Mouse (Mus musculus) kidney, postnatal 25 days (tissue): ENCODE results near the gene Gla.
A peak's percentile ranks its signal among the peaks of the same experiment; 100 is the strongest.
"Not testable (repeated sequence)": the region's sequence is repeated elsewhere in the genome, so short reads cannot be mapped to it uniquely, and the experiment has no call there.

Experiments
- DNase-seq, 2 experiments: peaks; one replicate each; pipeline ENCODE4 v3.0.0; 2021; ENCODE audit warnings: mixed read lengths in 2 of 2

Gene Gla

DNA sequence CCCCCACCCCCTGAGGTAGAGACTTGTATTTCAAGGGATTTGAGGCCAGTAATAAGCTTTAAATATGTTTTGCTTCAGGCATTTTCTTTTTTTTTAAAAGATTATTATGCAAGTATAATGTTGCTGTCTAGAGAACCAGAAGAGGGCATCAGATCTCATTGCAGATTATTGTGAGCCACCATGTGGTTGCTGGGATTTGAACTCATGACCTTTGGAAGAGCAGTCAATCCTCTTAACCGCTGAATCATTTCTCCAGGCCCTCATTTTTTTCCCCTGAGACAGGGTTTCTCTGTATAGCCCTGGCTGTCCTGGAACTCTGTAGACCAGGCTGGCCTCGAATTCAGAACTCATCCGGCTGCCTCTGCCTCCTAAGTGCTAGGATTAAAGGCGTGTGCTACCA lies 12.7 kb downstream of the Gla start:
- DNase-seq = no peak

GRCm38 (mm10) chrX:134586447-134586846 lies 14.5 kb downstream of the Gla start:
- no peak for DNase-seq

DNA sequence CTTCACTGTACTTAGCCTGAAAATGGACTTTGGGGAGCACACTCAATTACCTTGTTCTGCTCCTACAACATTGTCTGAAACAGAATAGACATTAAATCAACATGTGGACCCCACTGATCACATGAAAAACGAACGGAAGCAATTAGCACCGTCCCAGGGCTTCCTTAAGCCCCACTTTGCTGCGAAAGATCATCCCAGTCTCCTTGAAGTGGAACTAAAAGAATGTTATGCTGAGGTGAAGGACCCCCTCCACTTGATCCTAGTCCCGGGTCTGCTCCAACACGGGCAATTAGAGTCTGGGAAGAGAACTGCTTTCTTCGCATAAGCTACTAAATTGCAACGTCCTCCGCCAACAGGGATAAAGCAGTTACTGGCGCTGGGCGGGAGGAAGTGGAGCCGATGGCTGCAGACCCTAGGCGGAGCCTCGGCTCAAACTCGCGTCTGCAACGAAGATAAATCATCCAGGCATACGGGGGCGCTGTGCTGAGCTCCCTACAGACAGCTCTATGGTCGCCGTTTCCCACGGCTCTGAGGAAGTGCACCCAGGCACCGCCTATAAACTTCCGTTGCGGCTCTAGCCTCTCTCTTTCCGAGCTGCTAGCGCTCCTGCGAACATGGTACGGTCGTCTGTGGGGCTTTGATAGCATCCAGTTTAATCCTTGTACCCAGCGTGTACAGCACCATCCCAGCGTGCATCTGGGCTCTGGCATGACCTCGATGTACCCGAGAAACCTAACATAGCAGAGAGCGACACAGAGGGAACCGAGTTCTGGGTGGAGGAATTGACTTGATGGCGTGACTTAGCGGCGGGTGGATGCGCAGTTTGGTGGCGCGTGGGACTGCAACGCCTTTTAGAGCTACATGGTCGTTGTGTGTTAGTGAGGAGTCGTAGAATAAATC lies 15.6 kb downstream of the Gla start, which contains the start of gene Rpl36a:
Gene Rpl36a, plus strand, starts transcription at position 552 of the 900 bp plus-strand sequence.
- DNase-seq = peak; percentile 93 to 94

DNA sequence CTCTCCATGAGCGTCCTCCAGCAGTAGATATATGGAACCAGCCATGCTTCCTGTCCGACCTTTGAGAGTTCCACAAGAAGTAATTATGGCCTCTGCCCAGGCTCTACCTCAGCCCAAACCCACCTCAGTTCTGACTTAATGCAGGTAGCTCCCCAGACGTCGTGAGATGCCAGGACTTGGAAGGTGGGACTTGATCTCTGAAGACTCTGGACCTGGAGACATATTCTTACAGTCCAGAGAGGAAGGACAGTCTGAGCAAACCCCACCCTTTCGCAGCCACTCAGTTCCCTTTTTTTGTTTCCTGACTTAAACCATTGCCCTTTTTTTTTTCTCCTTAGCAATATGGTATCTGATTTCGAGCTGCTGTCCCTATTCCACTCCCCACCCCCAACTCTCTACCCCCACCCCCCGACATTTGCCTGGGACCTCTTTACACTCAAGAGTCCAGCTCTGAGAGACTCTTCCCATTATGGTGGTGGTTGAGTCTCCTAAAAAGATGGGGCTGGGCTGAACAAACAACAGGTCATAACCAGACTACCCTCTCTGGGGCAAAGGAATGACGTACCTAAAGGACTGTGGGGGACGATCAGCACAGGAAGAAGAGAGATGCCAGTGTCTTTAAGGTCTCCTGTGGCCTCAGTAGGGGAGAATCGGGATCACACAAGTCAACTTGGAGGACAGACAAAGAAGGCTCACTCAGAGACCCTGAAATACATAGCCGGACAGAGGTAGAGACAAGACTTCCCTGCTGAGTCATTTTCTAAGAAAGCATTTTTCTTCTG lies 17.8 kb downstream of the Gla start, which contains the start of gene Btk:
Gene Btk, minus strand, starts transcription at position 683 of the 782 bp plus-strand sequence.
- DNase-seq = no peak

DNA sequence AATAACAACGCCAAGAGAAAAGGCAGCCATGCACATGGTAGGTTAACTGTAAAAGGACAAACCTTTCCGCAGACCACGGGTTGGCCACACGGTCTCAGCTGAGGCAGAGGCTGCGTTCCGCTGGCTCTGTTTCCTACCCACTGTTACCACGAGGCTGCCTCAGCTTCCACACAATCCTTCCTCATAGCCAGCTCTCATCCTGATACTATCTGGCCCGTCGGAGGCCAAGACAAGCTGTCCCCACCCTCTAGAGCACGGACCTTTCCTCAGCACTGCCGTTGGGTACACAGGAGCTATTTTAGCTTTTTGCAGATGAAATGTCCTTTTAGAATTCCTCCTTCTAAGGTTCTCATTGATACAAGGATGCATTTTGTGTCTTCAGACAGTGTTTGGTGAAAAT lies 18.7 kb downstream of the Gla start:
- no peak for DNase-seq

GRCm38 (mm10) chrX:134580528-134581305 lies 20.2 kb downstream of the Gla start:
- no peak for DNase-seq

GRCm38 (mm10) chrX:134577896-134578295 lies 23.0 kb downstream of the Gla start:
- no peak for DNase-seq

DNA sequence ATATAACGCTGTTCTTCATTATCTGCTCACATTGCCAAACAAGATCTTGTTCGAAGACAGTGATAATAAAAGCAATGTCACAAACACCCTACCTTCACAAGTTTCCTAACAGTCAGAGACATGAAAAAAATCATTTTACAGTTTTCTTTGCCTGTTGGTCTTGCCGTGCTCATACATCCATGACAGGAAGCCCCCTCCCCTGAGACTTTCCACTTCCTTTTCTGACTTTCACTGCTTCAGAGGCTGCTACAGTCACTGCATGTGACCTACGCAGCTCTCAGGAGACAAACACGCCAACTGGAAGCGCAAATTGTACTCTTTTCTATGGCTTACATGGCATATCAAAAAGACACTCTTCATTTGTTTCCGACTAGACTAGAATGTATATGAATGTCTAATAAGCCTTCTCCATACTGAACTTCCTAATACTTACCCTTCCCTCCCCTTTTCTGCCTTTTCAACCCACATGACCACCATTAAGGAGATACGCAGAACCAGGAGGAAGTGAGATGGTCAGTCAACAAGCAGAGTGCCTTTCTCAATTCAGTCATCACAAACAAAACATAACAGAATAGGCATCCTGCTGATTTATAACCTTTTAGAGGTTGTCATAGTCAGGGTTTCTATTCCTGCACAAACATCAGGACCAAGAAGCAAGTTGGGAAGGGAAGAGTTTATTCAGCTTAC lies 34.2 kb downstream of the Gla start:
- DNase-seq = no peak

DNA sequence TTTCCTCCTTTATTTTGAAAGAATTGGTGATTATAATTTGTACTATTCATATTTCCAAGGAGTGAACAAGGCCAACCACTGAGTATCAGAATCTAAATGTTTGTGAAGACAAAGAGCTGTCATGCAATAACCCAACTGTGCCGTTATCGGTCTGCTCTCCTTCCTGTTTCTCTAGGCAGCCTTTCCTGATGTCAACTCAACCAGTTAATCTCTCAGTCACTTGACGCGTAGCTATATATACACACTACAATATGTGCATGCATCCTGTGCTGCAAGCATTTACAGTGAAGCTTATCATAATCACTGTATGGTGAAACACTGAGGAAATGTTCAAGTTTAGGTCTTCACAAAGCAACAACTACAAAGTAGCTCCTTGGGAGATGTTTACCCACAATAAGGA lies 36.6 kb downstream of the Gla start:
- no peak for DNase-seq

DNA sequence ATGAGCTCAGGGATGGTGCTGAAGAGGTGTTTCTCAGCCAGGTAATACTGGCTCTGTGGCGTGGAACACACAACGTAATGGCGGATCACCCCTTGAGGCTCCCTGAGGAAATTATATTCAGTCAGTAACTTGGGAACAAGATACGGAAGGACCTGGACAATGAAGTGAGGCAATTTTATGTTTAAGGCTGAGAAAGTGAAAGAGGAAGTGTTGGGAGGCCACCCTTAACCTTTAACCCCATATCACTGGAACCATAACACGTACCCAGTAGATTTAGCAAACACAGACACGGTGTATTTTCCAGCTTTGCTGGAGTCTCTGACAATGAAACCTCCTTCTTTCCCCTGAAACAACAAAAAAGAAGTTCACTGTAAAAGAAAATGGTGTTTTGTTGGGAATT lies 46.5 kb downstream of the Gla start:
- DNase-seq = no peak

DNA sequence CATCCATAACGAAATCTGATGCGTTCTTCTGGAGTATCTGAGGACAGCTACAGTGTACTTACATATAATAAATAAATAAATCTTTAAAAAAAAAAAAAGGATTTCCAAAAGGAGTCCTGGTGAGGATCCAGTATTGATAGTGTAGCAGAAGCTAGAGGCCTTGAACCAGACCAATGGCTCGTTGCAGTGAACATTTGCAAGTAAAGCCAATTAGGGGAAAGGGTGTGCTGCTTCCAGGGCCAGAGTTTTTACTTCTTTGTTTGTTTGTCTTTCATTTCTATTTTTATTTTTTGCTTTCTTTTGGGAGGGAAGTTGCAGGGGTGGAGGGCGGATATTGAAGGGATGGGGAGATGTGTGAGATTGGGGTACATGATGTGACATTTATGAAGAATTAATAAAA lies 47.6 kb downstream of the Gla start:
- DNase-seq = no peak

- peak in 1 of 2 experiments; percentile 14 for DNase-seq
These were observed 50.0 kb downstream of the Gla start for GRCm38 (mm10) chrX:134550903-134551302.

DNA sequence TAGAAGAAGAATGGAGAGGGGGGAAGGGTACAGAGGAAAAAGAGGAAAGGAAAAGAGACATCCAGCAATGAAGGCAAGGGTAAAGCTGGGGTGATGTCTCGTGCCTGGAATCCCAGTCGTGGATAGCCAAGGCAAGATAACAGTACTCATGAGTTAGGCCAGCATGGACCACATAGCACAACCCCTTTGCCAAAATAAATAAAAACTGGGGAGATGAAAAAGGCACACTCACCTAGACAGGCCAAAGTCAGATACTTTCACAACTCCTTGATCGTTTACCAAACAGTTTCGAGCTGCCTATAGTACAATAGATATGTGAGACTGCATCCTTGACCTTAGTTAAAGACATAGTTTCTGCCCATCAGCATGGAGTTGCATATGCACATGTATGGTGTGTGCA lies 53.6 kb downstream of the Gla start:
- no peak for DNase-seq

GRCm38 (mm10) chrX:134541955-134542308 lies 59.0 kb downstream of the Gla start:
- DNase-seq = no peak

DNA sequence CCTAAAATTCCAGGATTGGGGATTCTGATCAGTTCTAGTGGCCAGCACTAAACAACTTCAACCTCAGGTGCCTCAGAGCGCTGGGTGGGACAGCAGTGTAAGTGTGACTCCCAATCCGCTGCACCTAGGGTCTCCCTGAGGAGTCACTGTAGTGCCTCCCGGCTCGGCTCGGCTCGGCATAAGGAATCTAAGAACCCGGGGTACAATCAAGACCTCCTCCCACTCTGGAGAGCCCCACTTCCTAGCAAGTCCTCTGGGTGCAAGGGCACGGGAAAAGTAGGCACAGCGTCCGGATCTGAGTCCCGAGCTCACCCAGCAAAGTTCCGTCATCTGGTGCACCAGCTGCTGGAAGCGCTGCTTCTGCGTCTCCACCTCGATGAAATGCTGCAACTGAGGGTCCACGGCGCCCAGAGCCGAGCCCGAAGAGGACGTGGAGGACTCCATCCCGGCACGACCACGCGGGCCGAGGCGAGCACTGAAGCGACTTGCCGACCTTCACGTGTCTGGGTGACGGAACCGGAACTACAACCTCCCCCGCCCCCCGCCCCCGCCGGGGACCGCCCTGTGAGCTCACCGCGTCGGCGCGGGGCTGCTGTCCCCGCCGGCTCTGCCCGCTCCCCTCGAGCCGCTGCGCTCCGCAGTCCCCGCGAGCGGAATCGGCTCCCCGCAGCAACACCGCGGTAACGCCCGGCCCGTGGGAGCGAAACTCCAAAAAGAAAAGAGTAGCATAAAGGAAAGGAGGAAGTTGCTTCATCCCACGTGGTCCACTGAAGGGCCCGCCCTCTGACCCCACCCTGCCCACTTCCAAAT lies 59.6 kb downstream of the Gla start, which contains the start of gene Timm8a1:
Gene Timm8a1, minus strand, starts transcription at position 721 of the 810 bp plus-strand sequence.
- DNase-seq = peak; percentile 46 to 79

- peak; percentile 7 to 47 for DNase-seq
These were observed 60.4 kb downstream of the Gla start for GRCm38 (mm10) chrX:134540414-134541135.

GRCm38 (mm10) chrX:134539795-134540194 lies 61.1 kb downstream of the Gla start:
- DNase-seq = not testable (repeated sequence)
